Mouse (Mus musculus) bone marrow, adult 2 months (tissue): ENCODE measurements around the gene Kcne3.

Experiments
- CTCF ChIP-seq: fragments of 200-500 bp; IDR thresholded peaks from 2 replicates; pipeline ENCODE4 v1.5.1; 2011; ENCODE audit warnings: low read length, control low read depth; ENCODE audit not compliant: control insufficient read depth, insufficient read depth
- POLR2A ChIP-seq: fragments of 200-500 bp; IDR thresholded peaks from 2 replicates; pipeline ENCODE4 v1.6.1; 2011; ENCODE audit warnings: low read depth, mild to moderate bottlenecking, control low read depth, low read length, borderline replicate concordance; ENCODE audit not compliant: control insufficient read depth

GRCm38 (mm10) chr7:100150626-100151025, 25.7 kb upstream of the Kcne3 start:
- TF ChIP-seq POLR2A (no peak), CTCF (no peak)
